Mouse (Mus musculus): ENCODE results near the gene Prl2c1. TPM values are rescaled to one million over a fixed set of nuclear protein-coding genes. Genes with fewer than 3 reads are reported as not detected.
"Not testable (repeated sequence)": the region's sequence is repeated elsewhere in the genome, so short reads cannot be mapped to it uniquely, and the experiment has no call there.

The Prl2c1 gene
- not detected in 2 replicates for polyA plus RNA-seq (2015; fragmentation: Nextera tagmentation; extraction: Ambion mirVana)

GRCm38 (mm10) chr13:27849042-27849441 lies at the start of gene Prl2c1:
Prl2c1 (plus strand) TSS chr13:27849342.
- 85% methylated on average over 3 of the region's 3 CpGs for WGBS
- Histone ChIP-seq H3K27me3 (no peaks in the 10 kb centered on the region), H3K27ac (no peak within 1 kb of the TSS), H3K9ac (no peak within 1 kb of the TSS), H3K4me1 (replicated peaks) (no peaks in the 10 kb centered on the region), H3K36me3 (no peaks in the 10 kb centered on the region), H3K4me2 (no peak within 1 kb of the TSS), H3K4me3 (no peak within 1 kb of the TSS), H3K9me3 (replicated peaks) (no peaks in the 10 kb centered on the region)
- no peak for ATAC-seq (replicated peaks; ENCODE audit: insufficient number of reproducible peaks, insufficient read depth, low FRiP score, low read depth)

- Histone ChIP-seq H3K4me3 (no peak within 1 kb of the TSS), H3K36me3 (no peaks in the 10 kb centered on the region), H3K27me3 (no peaks in the 10 kb centered on the region), H3K9me3 (replicated peaks) (no peaks in the 10 kb centered on the region), H3K4me1 (replicated peaks) (no peaks in the 10 kb centered on the region), H3K4me2 (no peak within 1 kb of the TSS), H3K9ac (no peak within 1 kb of the TSS), H3K27ac (no peak within 1 kb of the TSS)
- ATAC-seq (replicated peaks; ENCODE audit: insufficient number of reproducible peaks, insufficient read depth, low FRiP score, low read depth), result no peak
- WGBS, result 78% methylated on average over 1 of the region's 1 CpGs
Measured at GRCm38 (mm10) chr13:27801354-27801753, 47.8 kb upstream of the Prl2c1 start, which contains the start of gene Prl2a1. Prl2a1 (plus strand) TSS chr13:27801654.

DNA sequence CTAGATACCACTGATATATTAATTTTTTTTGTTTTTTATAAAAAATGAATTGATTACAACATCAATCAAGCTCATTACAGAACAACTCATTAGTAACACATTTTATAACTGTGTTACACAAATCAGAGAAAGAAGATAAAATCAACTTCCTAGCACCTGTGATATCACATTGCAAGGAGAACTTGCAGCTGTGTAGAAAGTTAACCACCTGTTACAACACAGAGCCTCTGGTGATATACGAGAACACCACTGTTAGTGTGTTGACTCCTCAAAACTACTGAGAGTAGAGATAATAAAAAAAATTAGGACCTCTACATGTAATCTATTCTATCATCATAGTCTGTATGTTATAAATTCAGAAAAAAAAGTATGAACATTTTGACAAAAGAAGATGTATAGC lies 46.4 kb upstream of the Prl2c1 start:
- no peak overlapping the region for H3K4me2 ChIP-seq
- no peaks in the 10 kb centered on the region for H3K36me3 ChIP-seq
- no peaks in the 10 kb centered on the region for H3K4me1 ChIP-seq (replicated peaks)
- H3K27ac ChIP-seq, result no peak overlapping the region
- WGBS, result 69% methylated on average over 1 of the region's 1 CpGs
- ATAC-seq (replicated peaks; ENCODE audit: insufficient number of reproducible peaks, insufficient read depth, low FRiP score, low read depth), result no peak
- no peaks in the 10 kb centered on the region for H3K27me3 ChIP-seq
- H3K9me3 ChIP-seq (replicated peaks), result no peaks in the 10 kb centered on the region
- H3K4me3 ChIP-seq, result no peak overlapping the region
- no peak overlapping the region for H3K9ac ChIP-seq

GRCm38 (mm10) chr13:27904236-27904635 lies 55.1 kb downstream of the Prl2c1 start:
- H3K4me1 ChIP-seq (replicated peaks); H3K4me2 ChIP-seq; ATAC-seq (replicated peaks; ENCODE audit: insufficient number of reproducible peaks, insufficient read depth, low FRiP score, low read depth); H3K36me3 ChIP-seq; H3K27ac ChIP-seq; H3K27me3 ChIP-seq; H3K9me3 ChIP-seq (replicated peaks); H3K4me3 ChIP-seq; H3K9ac ChIP-seq: not testable (repeated sequence)
- WGBS, result 77% methylated on average over 2 of the region's 2 CpGs

Other genes with a start within 250 kb of the Prl2c1 start
- gene Prl7b1, start 238.8 kb upstream of the Prl2c1 start, polyA plus RNA-seq (2015; fragmentation: Nextera tagmentation; extraction: Ambion mirVana), result not detected in 2 replicates
- not detected in 2 replicates for gene Prl7a1, start 206.8 kb upstream of the Prl2c1 start, polyA plus RNA-seq (2015; fragmentation: Nextera tagmentation; extraction: Ambion mirVana)
- not detected in 2 replicates for gene Prl7a2, start 181.3 kb upstream of the Prl2c1 start, polyA plus RNA-seq (2015; fragmentation: Nextera tagmentation; extraction: Ambion mirVana)
- not detected in 2 replicates for gene Prl7d1, start 132.6 kb upstream of the Prl2c1 start, polyA plus RNA-seq (2015; fragmentation: Nextera tagmentation; extraction: Ambion mirVana)
- gene Prl7c1, start 68.5 kb upstream of the Prl2c1 start, polyA plus RNA-seq (2015; fragmentation: Nextera tagmentation; extraction: Ambion mirVana), result not detected in 2 replicates
- gene Prl2a1, start 47.7 kb upstream of the Prl2c1 start, polyA plus RNA-seq (2015; fragmentation: Nextera tagmentation; extraction: Ambion mirVana), result not detected in 2 replicates
- gene Prl4a1, start 166.9 kb downstream of the Prl2c1 start, polyA plus RNA-seq (2015; fragmentation: Nextera tagmentation; extraction: Ambion mirVana), result not detected in 2 replicates